Mouse (Mus musculus) heart, postnatal 25 days (tissue): ENCODE results near the gene Tnfsf18. TPM values are rescaled to one million over a fixed set of nuclear protein-coding genes. Genes with fewer than 3 reads are reported as not detected.

Source experiments
- total RNA-seq, 2 experiments: library from RNA; stranded (reverse); gene quantifications; 2 replicates each; pipeline ENCODE4 v1.2.3; 2021

Gene Tnfsf18
- total RNA-seq, 2 experiments from 2014 or later, result 0.11 TPM; not detected in 1

Other genes starting within 250 kb of the Tnfsf18 start
- gene Prdx6, start 243.4 kb upstream of the Tnfsf18 start, total RNA-seq, result 100 to 1,000 TPM; 265 to 283 TPM
- not detected for gene Tnfsf4, start 99.2 kb upstream of the Tnfsf18 start, total RNA-seq